Mouse (Mus musculus) liver, postnatal 0 days (tissue): ENCODE measurements around the gene Hsf5.

Source experiments
- CTCF ChIP-seq: sonication (generic); IDR thresholded peaks from 2 replicates; pipeline ENCODE4 v1.5.1; 2016; ENCODE audit warnings: antibody characterized with exemption, low read depth
- EP300 ChIP-seq: IDR thresholded peaks from 2 replicates; pipeline ENCODE4 v1.6.1; 2016; ENCODE audit warnings: antibody characterized with exemption, low read depth, mild to moderate bottlenecking

GRCm38 (mm10) chr11:87592713-87593598, 24.0 kb upstream of the Hsf5 start:
- TF ChIP-seq CTCF (no peak), EP300 (no peak)
